Mouse (Mus musculus) kidney, postnatal 25 days (tissue): ENCODE measurements around the gene Calr.
"Not testable (repeated sequence)": the region's sequence is repeated elsewhere in the genome, so short reads cannot be mapped to it uniquely, and the experiment has no call there.

Experiments used
- DNase-seq, 2 experiments: peaks; one replicate each; pipeline ENCODE4 v3.0.0; 2021; ENCODE audit warnings: mixed read lengths in 2 of 2

Gene Calr

DNA sequence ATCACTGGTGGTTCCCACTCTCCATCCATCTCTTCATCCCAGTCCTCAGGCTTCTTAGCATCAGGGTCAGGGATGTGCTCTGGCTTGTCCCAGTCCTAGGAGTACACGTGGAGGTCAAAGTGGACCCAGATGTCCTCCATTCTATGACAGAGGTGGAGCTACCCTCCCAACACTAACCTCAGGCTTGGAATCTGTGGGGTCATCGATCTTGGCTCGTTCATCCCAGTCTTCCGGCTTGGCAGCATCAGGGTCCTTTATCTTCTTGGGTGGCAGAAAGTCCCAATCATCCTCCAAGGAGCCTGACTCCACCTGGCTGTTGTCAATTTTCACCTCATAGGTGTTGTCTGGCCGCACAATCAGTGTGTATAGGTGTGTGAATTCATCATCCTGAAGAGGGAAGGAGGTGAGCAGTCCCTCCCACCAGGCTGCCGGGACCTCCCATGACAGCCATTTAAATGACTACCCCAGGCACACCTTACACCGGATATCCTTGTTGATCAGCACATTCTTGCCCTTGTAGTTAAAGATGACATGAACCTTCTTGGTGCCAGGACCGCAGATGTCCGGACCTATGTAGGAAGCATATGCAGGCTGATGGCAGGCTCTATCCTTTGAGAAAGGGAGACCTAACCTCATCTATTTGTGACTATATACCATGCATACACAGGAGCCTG lies 2.2 kb downstream of the Calr start:
- DNase-seq, result peak in 1 of 2 experiments; percentile 33

GRCm38 (mm10) chr8:84841514-84841913 lies 5.2 kb downstream of the Calr start:
- no peak for DNase-seq

GRCm38 (mm10) chr8:84840248-84840999 lies 6.3 kb downstream of the Calr start, which contains the start of gene Rad23a:
TSS of gene Rad23a (minus strand) at chr8:84840665.
- DNase-seq, result peak; percentile 91 to 96

GRCm38 (mm10) chr8:84839875-84840247 lies 6.9 kb downstream of the Calr start:
- DNase-seq, result no peak

DNA sequence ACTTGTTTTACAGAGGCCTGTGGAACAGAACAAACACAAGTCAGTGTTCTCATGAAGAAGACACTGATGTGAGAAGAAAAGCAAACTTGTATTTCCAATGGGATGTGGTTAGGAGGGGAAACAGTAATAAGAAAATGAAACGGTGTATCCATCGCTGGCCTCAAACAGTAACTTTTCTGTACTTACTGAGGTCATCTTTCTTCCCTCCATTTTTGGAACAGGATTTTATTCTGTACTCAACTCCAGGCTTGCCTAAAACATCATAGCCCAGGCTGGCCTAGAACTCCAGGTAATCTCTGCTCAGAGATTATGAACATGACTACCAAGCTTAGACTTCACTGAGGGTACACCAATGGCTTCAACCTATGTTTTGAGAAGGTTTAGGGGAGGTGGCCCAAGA lies 7.3 kb downstream of the Calr start:
- DNase-seq, result no peak

DNA sequence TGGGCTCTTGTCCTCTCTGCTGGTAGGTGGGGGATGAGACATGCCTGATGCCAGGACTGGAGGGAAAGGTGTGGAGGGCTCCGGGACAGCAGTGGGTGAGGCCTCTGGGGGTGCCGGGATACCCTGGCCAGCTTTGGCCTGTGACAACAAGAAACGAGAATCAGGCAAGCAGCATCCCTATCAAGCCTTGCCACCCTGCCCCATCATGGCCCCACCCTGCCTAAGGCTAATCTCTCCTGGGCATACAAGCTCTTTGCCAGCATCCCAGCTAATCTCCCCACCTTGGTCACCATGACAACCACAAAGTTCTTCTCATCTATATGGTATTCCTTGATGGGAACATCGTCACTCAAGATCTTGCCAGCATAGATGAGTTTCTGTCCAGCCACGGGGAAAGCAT lies 8.2 kb downstream of the Calr start:
- no peak for DNase-seq

DNA sequence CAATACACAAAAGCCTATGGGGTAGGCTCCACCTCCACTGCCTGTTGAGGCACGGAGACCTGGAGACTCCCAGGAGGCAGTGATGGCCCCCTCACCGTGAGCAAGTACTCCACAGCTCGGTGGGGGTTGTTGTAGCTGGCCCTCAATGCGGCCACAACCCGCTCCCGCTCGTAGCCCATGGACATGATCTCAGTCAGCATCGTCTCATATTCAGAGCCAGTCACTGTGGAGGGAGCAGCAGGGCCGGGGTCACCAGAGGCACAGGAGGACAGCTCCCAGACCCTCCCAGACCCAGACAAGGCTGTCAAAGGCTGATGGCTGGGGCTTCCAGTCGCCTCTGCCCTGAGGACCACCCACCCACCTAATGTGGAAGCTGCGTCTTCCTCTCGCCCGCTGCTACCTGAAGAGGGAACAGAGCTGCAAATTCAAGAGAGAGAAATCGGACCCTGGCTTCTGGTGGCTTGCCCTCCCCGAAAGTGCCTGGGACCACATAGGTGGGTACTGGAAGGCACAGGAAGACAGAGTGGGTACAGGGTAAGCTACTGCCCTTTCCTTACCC lies 8.7 kb downstream of the Calr start:
- DNase-seq, result no peak

GRCm38 (mm10) chr8:84837149-84837911 lies 9.4 kb downstream of the Calr start:
- no peak for DNase-seq

GRCm38 (mm10) chr8:84834866-84835855 lies 11.6 kb downstream of the Calr start:
- no peak for DNase-seq

GRCm38 (mm10) chr8:84834002-84834865 lies 12.5 kb downstream of the Calr start:
- DNase-seq, result no peak

DNA sequence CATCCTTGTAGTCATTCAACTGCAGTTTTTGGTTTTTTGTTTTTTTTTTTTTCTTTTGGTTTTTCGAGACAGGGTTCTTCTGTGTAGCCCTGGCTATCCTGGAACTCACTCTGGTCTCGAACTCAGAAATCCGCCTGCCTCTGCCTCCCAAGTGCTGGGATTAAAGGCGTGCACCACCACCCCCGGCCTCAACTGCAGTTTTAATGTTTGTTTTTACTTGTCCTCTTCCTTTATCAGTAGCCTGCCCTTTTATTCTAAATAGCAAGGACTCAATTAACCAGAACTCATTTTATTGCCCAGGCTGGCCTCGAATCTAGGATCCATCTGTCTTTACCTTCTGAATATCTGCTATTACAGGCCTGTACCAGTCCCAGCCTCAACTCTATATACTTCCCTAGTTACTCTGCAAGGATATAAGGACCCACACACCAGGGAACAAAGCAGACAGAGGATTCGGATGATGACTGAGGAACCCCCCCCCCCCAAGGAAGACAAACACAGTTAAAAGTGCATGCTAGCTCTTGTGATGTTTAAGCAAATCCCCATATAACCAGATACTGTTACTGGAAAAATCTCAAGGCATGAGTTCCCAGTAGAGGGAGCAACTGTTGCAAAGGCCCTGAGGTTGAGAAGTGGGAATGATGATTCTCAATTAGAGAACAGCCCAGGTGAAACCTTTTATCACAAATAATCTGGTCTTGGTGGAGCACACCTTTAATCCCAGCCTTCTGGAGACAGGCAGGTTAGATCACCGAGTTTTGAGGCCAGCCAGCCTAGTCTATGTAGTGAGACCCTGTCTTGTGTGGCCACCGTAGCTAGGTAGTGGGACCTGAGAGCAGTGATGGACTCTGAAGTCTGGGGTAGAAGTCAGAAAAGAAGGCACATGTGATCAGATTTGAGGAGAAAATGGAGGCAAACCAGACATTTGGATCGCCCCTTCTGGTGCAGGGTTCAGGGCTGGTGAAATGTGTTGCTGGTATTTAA lies 13.7 kb downstream of the Calr start:
- DNase-seq, result no peak

DNA sequence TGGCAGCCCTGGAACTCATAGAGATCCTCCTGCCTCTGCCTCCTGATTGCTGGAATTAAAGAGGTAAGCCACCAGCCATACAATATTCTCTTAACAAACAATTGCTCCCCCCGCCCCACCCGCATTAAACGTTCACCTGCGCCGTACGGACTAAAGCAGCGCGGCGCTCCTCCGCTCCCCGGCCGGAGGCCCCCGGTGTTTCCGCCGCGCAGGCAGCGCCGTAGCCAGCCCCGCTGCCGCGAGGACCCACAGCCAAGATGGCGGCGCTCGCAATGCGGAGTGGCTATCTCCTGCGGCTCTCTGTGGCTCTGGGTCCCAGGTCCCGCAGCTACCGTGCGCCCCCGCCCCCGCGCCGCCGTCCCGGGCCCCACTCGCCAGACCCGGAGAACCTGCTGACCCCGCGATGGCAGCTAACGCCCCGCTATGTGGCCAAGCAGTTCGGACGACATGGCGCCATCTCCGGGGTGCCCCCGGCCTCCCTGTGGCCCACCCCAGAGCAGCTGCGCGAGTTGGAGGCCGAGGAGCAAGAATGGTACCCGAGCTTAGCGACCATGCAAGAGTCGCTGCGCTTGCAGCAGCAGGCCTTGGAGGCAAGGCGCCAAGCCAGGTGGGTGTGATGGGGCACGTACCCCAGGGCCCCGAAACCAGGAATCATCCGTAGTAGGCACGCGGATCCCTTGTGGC lies 14.6 kb downstream of the Calr start:
- peak; percentile 82 to 88 for DNase-seq

DNA sequence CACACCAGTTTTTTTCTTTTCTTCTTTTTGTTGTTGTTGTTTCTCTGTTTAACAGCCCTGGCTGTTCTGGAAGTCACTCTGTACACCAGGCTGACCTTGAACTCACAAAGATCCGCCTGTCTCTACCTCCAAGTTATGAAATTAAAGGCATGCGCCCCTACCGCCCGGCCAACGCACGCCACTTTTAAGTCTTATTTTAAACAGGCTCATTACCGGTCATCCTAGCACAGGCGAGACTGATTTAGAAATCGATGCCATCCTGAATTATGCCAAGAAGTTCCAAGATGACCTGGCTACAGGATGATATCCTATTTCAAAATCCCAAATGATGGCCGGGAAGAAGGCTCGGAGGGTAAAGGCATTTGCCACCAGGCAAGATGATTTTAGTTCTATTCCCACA lies 15.2 kb downstream of the Calr start, which contains the start of gene Gadd45gip1:
Gene Gadd45gip1, plus strand, starts transcription at position 33 of the 400 bp plus-strand sequence.
- no peak for DNase-seq

DNA sequence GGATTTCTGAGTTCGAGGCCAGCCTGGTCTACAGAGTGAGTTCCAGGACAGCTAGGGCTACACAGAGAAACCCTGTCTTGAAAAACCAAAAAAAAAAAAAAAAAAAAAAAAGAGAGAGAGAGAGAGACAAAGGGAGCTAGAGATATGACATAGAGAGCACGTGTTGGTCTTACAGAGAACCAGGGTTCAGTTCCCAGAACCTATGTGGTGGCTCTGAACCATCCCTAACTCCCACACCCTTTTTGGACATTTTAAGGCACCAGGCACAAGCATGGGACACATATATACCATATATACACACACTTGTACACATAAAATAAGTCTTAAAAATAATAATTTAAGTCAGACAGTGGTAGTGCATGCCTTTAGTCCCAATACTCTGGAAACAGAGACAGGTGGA lies 20.2 kb downstream of the Calr start:
- DNase-seq, result not testable (repeated sequence)

GRCm38 (mm10) chr8:84825636-84826035 lies 21.1 kb downstream of the Calr start:
- no peak for DNase-seq

DNA sequence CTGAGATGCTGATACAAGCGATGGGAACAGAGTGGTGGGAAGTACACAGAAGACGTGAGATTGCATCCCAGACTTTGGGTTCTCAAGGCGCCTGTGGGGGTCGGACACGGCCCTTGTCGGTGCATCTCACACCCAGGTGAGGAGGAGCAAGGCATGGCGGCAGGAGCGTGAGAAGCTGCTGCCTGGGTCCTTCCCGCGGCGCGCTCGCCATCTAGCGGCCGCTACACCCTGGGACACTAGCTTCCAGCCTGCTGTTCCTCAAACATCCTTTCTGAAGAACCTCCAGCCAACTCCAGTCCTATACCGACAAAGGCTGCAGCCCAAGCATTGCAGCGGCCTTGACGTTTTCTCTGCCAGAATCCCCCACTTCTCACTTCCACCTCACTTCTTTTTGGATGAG lies 23.1 kb downstream of the Calr start:
- peak; percentile 64 to 70 for DNase-seq

- no peak for DNase-seq
These were observed 24.0 kb downstream of the Calr start, which contains the start of gene Dand5 for GRCm38 (mm10) chr8:84822723-84823122. TSS of gene Dand5 (minus strand) at chr8:84822823.

- no peak for DNase-seq
These were observed 30.6 kb downstream of the Calr start for GRCm38 (mm10) chr8:84816117-84816516.

- peak; percentile 92 to 96 for DNase-seq
These were observed 31.2 kb downstream of the Calr start for GRCm38 (mm10) chr8:84815547-84815946.
